Mouse (Mus musculus) brain, embryonic 14.5 days (tissue): ENCODE data around the gene Hmx1.

ENCODE experiments used
- CTCF ChIP-seq: fragments of 200-500 bp; IDR thresholded peaks from 2 replicates; pipeline ENCODE4 v1.5.1; 2012; ENCODE audit warnings: inconsistent platforms, mild to moderate bottlenecking, moderate library complexity, borderline replicate concordance; ENCODE audit not compliant: insufficient read depth, insufficient read length; ENCODE audit errors: extremely low read depth
- POLR2A ChIP-seq: fragments of 200-500 bp; IDR thresholded peaks from 2 replicates; pipeline ENCODE4 v1.6.1; 2012; ENCODE audit warnings: mild to moderate bottlenecking, inconsistent platforms, borderline replicate concordance; ENCODE audit not compliant: poor library complexity, insufficient read depth, insufficient read length, severe bottlenecking; ENCODE audit errors: extremely low read depth

DNA sequence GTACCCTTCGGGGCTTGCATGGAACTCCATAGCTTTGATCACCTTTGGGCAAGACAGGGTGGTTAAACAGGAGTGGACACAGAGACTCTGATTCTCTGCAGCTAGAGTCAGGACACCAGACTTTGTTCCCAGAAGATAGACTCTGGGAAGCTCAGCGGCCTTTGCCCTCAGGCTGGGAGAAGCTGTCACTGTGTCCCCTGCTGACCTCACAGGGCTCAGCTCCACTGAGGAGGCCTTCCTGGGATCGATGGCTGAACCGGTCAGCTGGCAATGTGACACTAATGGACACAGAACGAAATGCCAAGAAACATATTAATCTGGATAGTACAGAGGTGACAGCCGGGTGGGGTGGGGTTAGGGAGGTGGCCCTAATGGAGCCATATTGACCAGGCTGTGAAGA lies 39.0 kb downstream of the Hmx1 start:
- TF ChIP-seq POLR2A, result no peak
- TF ChIP-seq CTCF, result no peak
